Mouse (Mus musculus) heart, postnatal 0 days (tissue): ENCODE measurements at regions not wholly inside any gene's neighbourhood (a gene's known extent, or its start where the extent isn't known, plus 50 kb on each side); places are given as distances from the start of the nearest gene placed in this dataset.

Experiments
- CTCF ChIP-seq: IDR thresholded peaks from 2 replicates; pipeline ENCODE4 v1.5.1; 2016; ENCODE audit warnings: antibody characterized with exemption, control low read depth, low read depth
- EP300 ChIP-seq: IDR thresholded peaks from 2 replicates; pipeline ENCODE4 v1.6.1; 2016; ENCODE audit warnings: antibody characterized with exemption, low read depth

DNA sequence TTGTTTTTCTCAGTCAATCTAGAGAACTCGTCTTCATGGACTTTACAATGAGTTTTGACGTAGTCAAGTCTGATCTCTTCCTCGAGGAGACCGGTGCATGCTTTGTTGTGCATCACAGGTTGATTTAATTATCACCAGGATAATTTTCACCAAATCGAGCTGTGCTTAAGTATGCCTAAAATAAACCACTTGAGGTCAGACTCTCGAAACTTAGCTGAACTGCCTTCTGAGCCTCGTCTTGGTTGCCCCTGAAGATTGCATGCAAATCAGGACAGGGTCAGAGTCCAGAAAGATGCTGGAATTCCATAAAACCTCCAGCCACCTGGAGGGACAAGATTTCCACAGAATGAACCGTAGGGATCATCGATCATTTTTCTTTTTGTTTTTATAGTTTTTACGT is 71.3 kb upstream of the Nfil3 start:
- TF ChIP-seq CTCF (no peak), EP300 (no peak)
